In genomic region chr10:117614387-117614786, GRCm38 (mm10) we compare ENCODE assay signal across 20 mouse cellular contexts. TPM values are rescaled to one million over a fixed set of nuclear protein-coding genes. Genes with fewer than 3 reads are reported as not detected.
DNase-seq lines count a peak whose midpoint lies in the region; ATAC-seq and TF ChIP-seq lines count a peak whose summit lies in the region.
"Had no signal": no experiment of that assay in that cellular context is flagged by ENCODE, and none has a peak within 500 bp of the region (broad histone marks: within the 10 kb centered on the region; RNA-seq: fewer than 3 reads in every experiment).

No protein-coding gene starts in this region.

- H3K4me2 ChIP-seq in lung, embryonic 14.5 days, result no peak overlapping the region
- no peak overlapping the region for H3K4me2 ChIP-seq in lung, embryonic 16.5 days (ENCODE audit: low read depth, low read length)
- H3K4me2 ChIP-seq in intestine, embryonic 16.5 days (ENCODE audit: low read depth, low read length), result no peak overlapping the region
- H3K4me2 ChIP-seq: embryonic facial prominence, embryonic 12.5 days; forebrain, embryonic 13.5 days; forebrain, embryonic 15.5 days had no signal

- 34% methylated on average over 3 of the region's 3 CpGs for WGBS in lung, embryonic 14.5 days
- WGBS in lung, embryonic 16.5 days, result 40% methylated on average over 3 of the region's 3 CpGs
- 54% methylated on average over 3 of the region's 3 CpGs for WGBS in intestine, embryonic 16.5 days

- no peaks in the 10 kb centered on the region for H3K9me3 ChIP-seq in lung, embryonic 14.5 days (ENCODE audit: low read depth, low read length)
- H3K9me3 ChIP-seq in lung, embryonic 16.5 days (ENCODE audit: control insufficient read depth, low read length), result no peaks in the 10 kb centered on the region
- 0 out of 2 replicates have a peak, but pooled peaks cover 5% of the 10 kb centered on the region for H3K9me3 ChIP-seq in intestine, embryonic 16.5 days (ENCODE audit: control insufficient read depth, low read length)
- H3K9me3 ChIP-seq: embryonic facial prominence, embryonic 10.5 days; embryonic facial prominence, embryonic 12.5 days; forebrain, embryonic 13.5 days; forebrain, embryonic 15.5 days had no signal

- ATAC-seq in lung, embryonic 14.5 days (ENCODE audit: insufficient read depth), result 0 out of 2 replicates have a peak, but pooled peaks have one; percentile 28
- peak; percentile 73; the same call in 1 of the 2 replicates for ATAC-seq in lung, embryonic 16.5 days (ENCODE audit: low read depth)
- peak; percentile 36; the same call in 1 of the 2 replicates for ATAC-seq in intestine, embryonic 16.5 days
- ATAC-seq: activated CD4-positive, CD25-positive, alpha-beta regulatory T cell, adult 4 months; forebrain, embryonic 13.5 days; forebrain, embryonic 15.5 days had no signal

- DNase-seq in lung, embryonic 14.5 days, result peak; percentile 44
- no peak for DNase-seq in lung, postnatal 14 days
- no peak for DNase-seq in lung, postnatal 36 days
- DNase-seq in R1 (ENCODE audit: low read depth, low spot score), result peak; percentile 19
- DNase-seq in ovary, postnatal 36 days (ENCODE audit: low spot score), result no peak
- DNase-seq: adrenal gland, adult 8-10 months; adrenal gland, postnatal 14 days; adrenal gland, postnatal 36 days; cerebellum, adult 11-12 months; cerebellum, adult 2 months; cerebellum, adult 9-10 months; cerebellum, postnatal 10 days; cerebellum, postnatal 25 days had no signal

- H3K27me3 ChIP-seq in lung, embryonic 14.5 days (ENCODE audit: insufficient read depth, low read length), result no peaks in the 10 kb centered on the region
- H3K27me3 ChIP-seq in lung, embryonic 16.5 days (ENCODE audit: control insufficient read depth, insufficient read depth, low read depth, low read length), result no peaks in the 10 kb centered on the region
- no peaks in the 10 kb centered on the region for H3K27me3 ChIP-seq in intestine, embryonic 16.5 days (replicated peaks; ENCODE audit: control insufficient read depth, insufficient read depth, low read length)
- H3K27me3 ChIP-seq: embryonic facial prominence, embryonic 12.5 days; forebrain, embryonic 13.5 days; forebrain, embryonic 15.5 days had no signal

- H3K4me3 ChIP-seq in lung, embryonic 14.5 days (ENCODE audit: low read depth, low read length), result no peak overlapping the region
- H3K4me3 ChIP-seq in lung, embryonic 16.5 days (ENCODE audit: low read length), result no peak overlapping the region
- H3K4me3 ChIP-seq in intestine, embryonic 16.5 days (ENCODE audit: low read length), result no peak overlapping the region
- H3K4me3 ChIP-seq: embryonic facial prominence, embryonic 10.5 days; embryonic facial prominence, embryonic 12.5 days; forebrain, embryonic 13.5 days; forebrain, embryonic 15.5 days had no signal

- TF ChIP-seq CTCF in lung, embryonic 14.5 days (IDR thresholded peaks at IDR 0.05; ENCODE audit: low read depth), result no peak

- no peak overlapping the region for H3K9ac ChIP-seq in lung, embryonic 14.5 days
- H3K9ac ChIP-seq in lung, embryonic 16.5 days (ENCODE audit: low read length), result no peak overlapping the region
- no peak overlapping the region for H3K9ac ChIP-seq in intestine, embryonic 16.5 days (ENCODE audit: low read depth, low read length)
- H3K9ac ChIP-seq: embryonic facial prominence, embryonic 12.5 days; forebrain, embryonic 13.5 days; forebrain, embryonic 15.5 days had no signal

- no peak overlapping the region for H3K27ac ChIP-seq in lung, embryonic 14.5 days (ENCODE audit: low read depth)
- H3K27ac ChIP-seq in lung, embryonic 16.5 days (ENCODE audit: low read length), result no peak overlapping the region
- no peak overlapping the region for H3K27ac ChIP-seq in intestine, embryonic 16.5 days (ENCODE audit: low read length)
- H3K27ac ChIP-seq: embryonic facial prominence, embryonic 10.5 days; embryonic facial prominence, embryonic 12.5 days; forebrain, embryonic 13.5 days; forebrain, embryonic 15.5 days had no signal

- no peaks in the 10 kb centered on the region for H3K36me3 ChIP-seq in lung, embryonic 14.5 days (ENCODE audit: insufficient read depth)
- H3K36me3 ChIP-seq in lung, embryonic 16.5 days (ENCODE audit: control insufficient read depth, insufficient read depth, low read length), result no peaks in the 10 kb centered on the region
- H3K36me3 ChIP-seq in intestine, embryonic 16.5 days (ENCODE audit: control insufficient read depth, insufficient read depth, low read length), result no peaks in the 10 kb centered on the region
- H3K36me3 ChIP-seq: embryonic facial prominence, embryonic 10.5 days; embryonic facial prominence, embryonic 12.5 days; forebrain, embryonic 15.5 days had no signal

- H3K4me1 ChIP-seq in lung, embryonic 14.5 days (ENCODE audit: insufficient read depth), result no peaks in the 10 kb centered on the region
- H3K4me1 ChIP-seq in lung, embryonic 16.5 days (replicated peaks; ENCODE audit: control insufficient read depth, insufficient read depth, low read length), result peaks cover 5% of the 10 kb centered on the region; the same call in 1 of the 2 replicates
- H3K4me1 ChIP-seq in intestine, embryonic 16.5 days (ENCODE audit: control insufficient read depth, insufficient read depth, low read length), result no peaks in the 10 kb centered on the region
- H3K4me1 ChIP-seq: embryonic facial prominence, embryonic 10.5 days; embryonic facial prominence, embryonic 12.5 days; forebrain, embryonic 13.5 days; forebrain, embryonic 15.5 days had no signal

RNA-seq across cellular contexts. Expression of gene Cpm, which starts 14.9 kb away (rescaled TPM):
- 23.5 and 25.3 TPM in 2 replicates for polyA plus RNA-seq in lung, embryonic 14.5 days (2014; fragmentation: Nextera tagmentation; extraction: Ambion mirVana)
- polyA plus RNA-seq in lung, embryonic 16.5 days (2015; fragmentation: Nextera tagmentation; extraction: Ambion mirVana), result 83.7 and 86.9 TPM in 2 replicates
- polyA plus RNA-seq in intestine, embryonic 16.5 days (2015; fragmentation: Nextera tagmentation; extraction: Ambion mirVana), result 47.7 and 51.8 TPM in 2 replicates

Comparison
In these comparisons a context has a peak if more than half of its experiments do, and no peak if none do; other contexts are left out.
1. DNase-seq: peak in lung, embryonic 14.5 days (single experiment) and R1 (single experiment); none in lung, postnatal 14 days (single experiment), lung, postnatal 36 days (single experiment) and ovary, postnatal 36 days (single experiment).
2. Peak in every context shown above with its lines, with median percentiles within 50 percentile points of each other: ATAC-seq.